Mouse (Mus musculus) kidney, adult 2 months (tissue): ENCODE data around the gene B4galnt3.

Experiments
- CTCF ChIP-seq: fragments of 200-500 bp; conservative IDR thresholded peaks from 2 replicates; pipeline ENCODE4 v1.5.1; 2011; ENCODE audit warnings: low read depth, mild to moderate bottlenecking, control low read depth, low read length, moderate library complexity, mixed read lengths; ENCODE audit not compliant: insufficient read depth, insufficient read length
- POLR2A ChIP-seq: fragments of 200-500 bp; IDR thresholded peaks from one replicate; pipeline ENCODE4 v1.6.1; 2011; ENCODE audit warnings: low read depth, low read length, control low read depth

DNA sequence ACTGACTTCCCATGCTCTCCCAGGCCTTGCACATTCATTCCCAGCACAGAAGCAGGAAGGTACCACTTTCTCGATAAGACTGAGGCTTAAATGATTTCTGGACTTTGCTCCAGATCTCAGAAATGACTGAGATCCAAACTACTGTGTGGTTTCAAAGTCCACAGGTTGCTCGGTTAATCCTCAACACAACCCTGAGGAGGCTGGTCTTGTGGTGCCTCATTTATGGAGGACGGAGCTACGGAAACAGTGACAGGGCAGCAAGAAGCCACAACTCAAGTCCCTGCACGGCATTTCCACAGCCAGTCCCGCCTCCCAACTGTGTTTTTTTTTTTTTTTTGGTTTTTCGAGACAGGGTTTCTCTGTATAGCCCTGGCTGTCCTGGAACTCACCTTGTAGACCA, 43.3 kb downstream of the B4galnt3 start:
- TF ChIP-seq POLR2A (no peak), CTCF (no peak)
